Mouse (Mus musculus) hindbrain, embryonic 11.5 days (tissue): ENCODE measurements around the gene Cda. TPM values are rescaled to one million over a fixed set of nuclear protein-coding genes. Genes with fewer than 3 reads are reported as not detected.

Experiments used
- ATAC-seq: fragments of 200-750 bp; cut with Nextera tagmentation; 2 replicates; pipeline ENCODE4 v1.8.0; 2017; ENCODE audit warnings: mild to moderate bottlenecking, moderate TSS enrichment, moderate library complexity; ENCODE audit not compliant: low FRiP score
- DNase-seq: peaks from one replicate; pipeline ENCODE4 v3.0.0-alpha.2; 2015; ENCODE audit warnings: low spot score
- H3K27ac ChIP-seq: fragments of 300-500 bp; sonication (generic); 2 replicates; pipeline ENCODE4 v1.5.1; 2014; ENCODE audit warnings: mild to moderate bottlenecking, low read depth, low read length
- H3K27me3 ChIP-seq: fragments of 300-500 bp; sonication (generic); 2 replicates; pipeline ENCODE4 v1.6.1; 2014; ENCODE audit warnings: mild to moderate bottlenecking, low read length, moderate library complexity, mixed read lengths; ENCODE audit not compliant: control insufficient read depth, insufficient read depth
- H3K36me3 ChIP-seq: fragments of 300-500 bp; sonication (generic); 2 replicates; pipeline ENCODE4 v1.6.1; 2014; ENCODE audit warnings: mild to moderate bottlenecking, low read length, moderate library complexity, mixed read lengths; ENCODE audit not compliant: control insufficient read depth, insufficient read depth
- H3K4me1 ChIP-seq: fragments of 300-500 bp; sonication (generic); replicated peaks from 2 replicates; pipeline ENCODE4 v1.6.1; 2014; ENCODE audit warnings: low read length, mixed read lengths; ENCODE audit not compliant: control insufficient read depth, insufficient read depth
- H3K4me2 ChIP-seq: fragments of 300-500 bp; sonication (generic); replicated peaks from 2 replicates; pipeline ENCODE4 v1.6.1; 2014; ENCODE audit warnings: mild to moderate bottlenecking, low read depth, low read length
- H3K4me3 ChIP-seq: fragments of 300-500 bp; sonication (generic); 2 replicates; pipeline ENCODE4 v1.5.1; 2014; ENCODE audit warnings: low read depth, low read length
- H3K9ac ChIP-seq: fragments of 300-500 bp; sonication (generic); 2 replicates; pipeline ENCODE4 v1.6.1; 2014; ENCODE audit warnings: low read depth, low read length
- H3K9me3 ChIP-seq: fragments of 300-500 bp; sonication (generic); 2 replicates; pipeline ENCODE4 v1.6.1; 2016; ENCODE audit warnings: low read length; ENCODE audit not compliant: control insufficient read depth
- WGBS: fragments of 180-500 bp; shearing (Covaris S2); extraction: QIAGEN DNeasy Blood & Tissue Kit; methylation state at CpG from one replicate; pipeline ENCODE4 v1.1.7; 2014; 5-methylcytosine and 5-hydroxymethylcytosine counted together
- polyA plus RNA-seq: library from polyadenylated mRNA; unstranded; fragments of >200 nt; fragmentation: Nextera tagmentation; extraction: Ambion mirVana; gene quantifications from 2 replicates; pipeline ENCODE4 v1.2.1, GENCODE M21; 2014

Cda gene
- polyA plus RNA-seq, 1 experiment from 2014 or later = 3.0 TPM

- Histone ChIP-seq H3K4me1 (peaks cover 4% of the 10 kb centered on the region), H3K4me3 (no peak overlapping the region), H3K4me2 (no peak overlapping the region), H3K36me3 (no peaks in the 10 kb centered on the region), H3K27ac (no peak overlapping the region), H3K27me3 (no peaks in the 10 kb centered on the region), H3K9ac (no peak overlapping the region), H3K9me3 (no peaks in the 10 kb centered on the region)
- DNase-seq (no peak), ATAC-seq (no peak)
- WGBS = 86% methylated on average over 10 of the region's 10 CpGs
These were observed 66.5 kb downstream of the Cda start for GRCm38 (mm10) chr4:138301271-138301780.

DNA sequence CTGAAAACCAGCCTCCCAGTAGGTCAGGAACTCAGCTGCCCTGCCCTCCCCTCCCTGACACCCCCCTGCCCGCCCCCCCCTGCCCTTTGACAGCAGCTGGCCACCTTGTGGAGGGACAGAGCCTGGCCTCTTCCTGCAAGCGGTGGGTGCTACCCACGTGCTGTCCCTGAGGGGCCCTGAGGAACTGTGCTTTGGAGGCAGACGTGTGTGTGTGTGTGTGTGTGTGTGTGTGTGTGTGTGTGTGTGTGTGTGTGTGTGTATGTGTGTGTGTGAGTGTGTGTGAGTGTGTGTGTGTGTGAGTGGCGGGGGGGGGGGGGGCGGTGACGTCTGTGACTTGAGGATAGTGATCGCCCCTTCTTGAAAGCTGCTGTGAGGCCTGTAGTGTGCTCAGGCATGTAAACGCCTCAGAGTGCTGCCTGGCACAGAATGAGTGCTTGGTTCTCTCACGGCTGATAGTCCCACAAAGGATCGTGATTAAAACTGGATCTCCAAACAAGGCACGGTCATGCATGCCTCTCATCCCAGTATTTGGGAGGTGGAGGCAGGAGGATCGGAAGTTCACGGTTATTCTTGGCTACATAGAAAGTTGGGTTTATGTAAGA lies 73.7 kb downstream of the Cda start:
- DNase-seq = no peak

GRCm38 (mm10) chr4:138293261-138293948 lies 74.4 kb downstream of the Cda start:
- ATAC-seq (peak; percentile 69), DNase-seq (peak; percentile 21)
- peak overlapping the region; percentile 54; the same call in 1 of the 2 replicates for H3K27ac ChIP-seq

More for the DNA sequence above, 73.7 kb downstream of the Cda start:
- H3K9me3 ChIP-seq = no peaks in the 10 kb centered on the region
- no peaks in the 10 kb centered on the region for H3K27me3 ChIP-seq
- no peak overlapping the region for H3K9ac ChIP-seq
- no peaks in the 10 kb centered on the region for H3K4me1 ChIP-seq
- H3K4me2 ChIP-seq = no peak overlapping the region
- 88% methylated on average over 9 of the region's 14 CpGs for WGBS
- H3K4me3 ChIP-seq = no peak overlapping the region
- no peaks in the 10 kb centered on the region for H3K36me3 ChIP-seq
- ATAC-seq = peak; percentile 51; the same call in 1 of the 2 replicates
- peak overlapping the region; percentile 54; the same call in 1 of the 2 replicates for H3K27ac ChIP-seq

DNA sequence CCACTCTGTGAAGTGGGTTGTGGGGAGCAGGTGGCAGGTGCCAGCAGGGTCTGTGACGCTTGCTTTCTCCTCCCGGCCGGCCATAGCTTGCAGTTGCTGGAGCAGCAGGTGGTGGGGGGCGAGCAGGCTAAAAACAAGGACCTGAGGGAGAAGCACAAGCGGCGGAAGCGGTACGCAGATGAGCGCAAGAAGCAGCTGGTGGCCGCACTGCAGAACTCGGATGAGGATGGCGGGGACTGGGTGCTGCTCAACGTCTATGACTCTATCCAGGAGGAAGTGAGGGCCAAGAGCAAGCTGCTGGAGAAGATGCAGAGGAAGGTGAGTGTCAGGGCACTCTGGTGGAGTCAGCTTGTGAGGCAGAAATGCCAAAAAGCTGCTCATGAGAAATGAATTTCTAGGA lies 75.8 kb downstream of the Cda start:
- Histone ChIP-seq H3K4me1 (no peaks in the 10 kb centered on the region), H3K4me3 (no peak overlapping the region), H3K9me3 (no peaks in the 10 kb centered on the region), H3K9ac (no peak overlapping the region), H3K27me3 (no peaks in the 10 kb centered on the region), H3K4me2 (no peak overlapping the region), H3K27ac (no peak overlapping the region), H3K36me3 (no peaks in the 10 kb centered on the region)
- ATAC-seq = no peak
- 86% methylated on average over 13 of the region's 13 CpGs for WGBS
- DNase-seq = no peak

More at GRCm38 (mm10) chr4:138293261-138293948, 74.4 kb downstream of the Cda start:
- no peak overlapping the region for H3K4me2 ChIP-seq
- no peaks in the 10 kb centered on the region for H3K9me3 ChIP-seq
- no peaks in the 10 kb centered on the region for H3K36me3 ChIP-seq
- no peak overlapping the region for H3K4me3 ChIP-seq
- H3K9ac ChIP-seq = no peak overlapping the region
- WGBS = 75% methylated on average over 18 of the region's 18 CpGs
- H3K27me3 ChIP-seq = no peaks in the 10 kb centered on the region
- H3K4me1 ChIP-seq = no peaks in the 10 kb centered on the region

DNA sequence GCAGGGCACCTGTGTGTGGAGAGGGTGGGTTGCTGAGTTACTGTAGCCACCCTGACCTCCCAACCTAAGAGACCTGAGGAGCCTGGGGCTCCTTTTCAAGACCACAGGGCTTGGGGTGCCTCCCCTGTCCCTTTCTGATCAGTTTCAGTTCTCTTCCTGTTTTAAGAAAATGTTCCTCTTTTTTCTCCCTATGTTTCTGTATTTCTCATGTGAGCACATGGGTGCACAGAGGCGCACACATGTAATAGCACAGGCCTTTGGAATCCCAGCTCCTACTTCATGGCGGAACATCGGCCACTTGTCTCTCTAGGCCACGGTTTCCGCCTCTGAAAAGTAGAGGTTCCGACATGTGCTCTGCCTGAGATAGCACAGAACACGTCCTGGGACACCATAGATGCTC lies 79.1 kb downstream of the Cda start:
- no peaks in the 10 kb centered on the region for H3K4me1 ChIP-seq
- no peaks in the 10 kb centered on the region for H3K27me3 ChIP-seq
- H3K4me2 ChIP-seq = no peak overlapping the region
- H3K9me3 ChIP-seq = no peaks in the 10 kb centered on the region
- no peak overlapping the region for H3K27ac ChIP-seq
- H3K4me3 ChIP-seq = no peak overlapping the region
- H3K36me3 ChIP-seq = no peaks in the 10 kb centered on the region
- H3K9ac ChIP-seq = no peak overlapping the region
- DNase-seq (no peak), ATAC-seq (no peak)
- 80% methylated on average over 7 of the region's 7 CpGs for WGBS

Other genes with a start within 250 kb of the Cda start
- 179 and 183 TPM in 2 replicates for gene Hp1bp3, start 151.7 kb downstream of the Cda start, polyA plus RNA-seq
- gene Sh2d5, start 117.6 kb downstream of the Cda start, polyA plus RNA-seq = 1.8 and 2.9 TPM in 2 replicates
- gene Kif17, start 117.6 kb downstream of the Cda start, polyA plus RNA-seq = 0.25 and 0.31 TPM in 2 replicates
- gene Ddost, start 63.3 kb downstream of the Cda start, polyA plus RNA-seq = 214 and 227 TPM in 2 replicates
- gene Pink1, start 41.7 kb downstream of the Cda start, polyA plus RNA-seq = 19.9 and 24.5 TPM in 2 replicates
- gene Fam43b, start 28.5 kb upstream of the Cda start, polyA plus RNA-seq = 0.11 TPM in 1 of 2 replicates, not detected in the other
- gene Mul1, start 66.7 kb upstream of the Cda start, polyA plus RNA-seq = 16.0 and 16.6 TPM in 2 replicates
- 6.0 and 6.4 TPM in 2 replicates for gene Camk2n1, start 86.3 kb upstream of the Cda start, polyA plus RNA-seq